Mouse (Mus musculus) midbrain, embryonic 15.5 days (tissue): ENCODE results near the gene Tm7sf2. TPM values are rescaled to one million over a fixed set of nuclear protein-coding genes. Genes with fewer than 3 reads are reported as not detected.

ENCODE experiments used
- ATAC-seq: fragments of 200-750 bp; cut with Nextera tagmentation; replicated peaks from 2 replicates; pipeline ENCODE4 v1.8.0; 2017; ENCODE audit warnings: moderate TSS enrichment
- H3K27ac ChIP-seq: fragments of 300-500 bp; sonication (generic); 2 replicates; pipeline ENCODE4 v1.5.1; 2015; ENCODE audit warnings: mild to moderate bottlenecking, inconsistent platforms
- H3K27me3 ChIP-seq: fragments of 300-500 bp; sonication (generic); replicated peaks from 2 replicates; pipeline ENCODE4 v1.6.1; 2015; ENCODE audit warnings: inconsistent platforms
- H3K36me3 ChIP-seq: fragments of 300-500 bp; sonication (generic); replicated peaks from 2 replicates; pipeline ENCODE4 v1.6.1; 2015; ENCODE audit warnings: inconsistent platforms
- H3K4me1 ChIP-seq: fragments of 300-500 bp; sonication (generic); 2 replicates; pipeline ENCODE4 v1.6.1; 2015; ENCODE audit warnings: inconsistent platforms
- H3K4me2 ChIP-seq: fragments of 300-500 bp; sonication (generic); 2 replicates; pipeline ENCODE4 v1.6.1; 2015; ENCODE audit warnings: inconsistent platforms, mild to moderate bottlenecking, moderate library complexity
- H3K4me3 ChIP-seq: fragments of 300-500 bp; sonication (generic); 2 replicates; pipeline ENCODE4 v1.5.1; 2015; ENCODE audit warnings: mild to moderate bottlenecking, inconsistent platforms
- H3K9ac ChIP-seq: fragments of 300-500 bp; sonication (generic); 2 replicates; pipeline ENCODE4 v1.6.1; 2015; ENCODE audit warnings: mild to moderate bottlenecking, inconsistent platforms
- H3K9me3 ChIP-seq: fragments of 300-500 bp; sonication (generic); 2 replicates; pipeline ENCODE4 v1.6.1; 2016; ENCODE audit warnings: inconsistent platforms
- WGBS: fragments of 180-500 bp; shearing (Covaris S2); methylation state at CpG from one replicate; pipeline ENCODE4 v1.1.7; 2015; ENCODE audit warnings: mixed read lengths; 5-methylcytosine and 5-hydroxymethylcytosine counted together
- polyA plus RNA-seq: library from polyadenylated mRNA; unstranded; fragments of >200 nt; fragmentation: Nextera tagmentation; extraction: Ambion mirVana; gene quantifications from 2 replicates; pipeline ENCODE4 v1.2.1, GENCODE M21; 2015

Gene Tm7sf2
- polyA plus RNA-seq, 1 experiment from 2014 or later, result 53.8 TPM

DNA sequence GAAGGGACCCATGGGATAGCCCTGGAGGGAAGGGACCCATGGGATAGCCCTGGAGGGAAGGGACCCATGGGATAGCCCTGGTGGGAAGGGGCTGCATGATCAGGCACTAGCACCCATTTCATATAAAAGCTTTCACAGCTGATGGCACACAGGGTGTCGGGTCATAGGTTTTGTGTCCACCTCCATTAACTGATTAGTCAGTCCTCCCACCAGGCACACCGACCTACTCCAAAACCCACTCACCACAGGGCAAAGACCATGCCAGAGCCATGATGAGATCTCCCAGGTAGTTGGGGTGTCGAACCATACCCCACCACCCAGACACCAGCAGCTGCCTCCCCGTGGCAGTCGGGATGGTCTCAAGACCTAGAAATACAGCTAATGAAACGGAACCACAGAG is 5.1 kb downstream of the Tm7sf2 start:
- 91% methylated on average over 6 of the region's 6 CpGs for WGBS
- no peak for ATAC-seq
- H3K4me1 ChIP-seq, result peaks cover 58% of the 10 kb centered on the region
- H3K4me2 ChIP-seq, result no peak overlapping the region
- H3K9ac ChIP-seq, result no peak overlapping the region
- H3K27ac ChIP-seq, result no peak overlapping the region
- H3K36me3 ChIP-seq, result no peaks in the 10 kb centered on the region
- H3K27me3 ChIP-seq, result no peaks in the 10 kb centered on the region
- no peaks in the 10 kb centered on the region for H3K9me3 ChIP-seq
- no peak overlapping the region for H3K4me3 ChIP-seq

- peak overlapping the region; percentile 88 for H3K9ac ChIP-seq
- peak overlapping the region; percentile 70 for H3K4me3 ChIP-seq
- H3K4me1 ChIP-seq, result peaks cover 54% of the 10 kb centered on the region
- H3K9me3 ChIP-seq, result no peaks in the 10 kb centered on the region
- peak overlapping the region; percentile 97 for H3K4me2 ChIP-seq
- H3K27ac ChIP-seq, result 0 out of 2 replicates have a peak overlapping the region, but pooled peaks have one; percentile 88
- WGBS, result 81% methylated on average over 5 of the region's 5 CpGs
- ATAC-seq, result no peak
- H3K27me3 ChIP-seq, result no peaks in the 10 kb centered on the region
- no peaks in the 10 kb centered on the region for H3K36me3 ChIP-seq
Observed at GRCm38 (mm10) chr19:6062418-6062817, 5.8 kb downstream of the Tm7sf2 start.

- H3K9me3 ChIP-seq, result no peaks in the 10 kb centered on the region
- peak overlapping the region; percentile 88 for H3K27ac ChIP-seq
- H3K27me3 ChIP-seq, result no peaks in the 10 kb centered on the region
- no peaks in the 10 kb centered on the region for H3K36me3 ChIP-seq
- H3K4me2 ChIP-seq, result peak overlapping the region; percentile 97
- H3K9ac ChIP-seq, result peak overlapping the region; percentile 88
- 2% methylated on average over 44 of the region's 44 CpGs for WGBS
- H3K4me3 ChIP-seq, result peak overlapping the region; percentile 70
- peaks cover 54% of the 10 kb centered on the region for H3K4me1 ChIP-seq
- ATAC-seq, result no peak
Observed at GRCm38 (mm10) chr19:6061641-6062302, 6.4 kb downstream of the Tm7sf2 start.

- no peaks in the 10 kb centered on the region for H3K9me3 ChIP-seq
- peaks cover 54% of the 10 kb centered on the region for H3K4me1 ChIP-seq
- H3K36me3 ChIP-seq, result no peaks in the 10 kb centered on the region
- WGBS, result under 1% methylated on average over 51 of the region's 58 CpGs
- H3K27me3 ChIP-seq, result no peaks in the 10 kb centered on the region
- ATAC-seq, result peak; percentile 75
- peak within 1 kb of the TSS; percentile 88 for H3K9ac ChIP-seq
- H3K4me3 ChIP-seq, result peak within 1 kb of the TSS; percentile 70
- peak within 1 kb of the TSS; percentile 97 for H3K4me2 ChIP-seq
- peak within 1 kb of the TSS; percentile 88 for H3K27ac ChIP-seq
Observed at GRCm38 (mm10) chr19:6061021-6061533, 7.1 kb downstream of the Tm7sf2 start, which contains the start of gene Znhit2. Gene Znhit2, plus strand, starts transcription at chr19:6061192.

DNA sequence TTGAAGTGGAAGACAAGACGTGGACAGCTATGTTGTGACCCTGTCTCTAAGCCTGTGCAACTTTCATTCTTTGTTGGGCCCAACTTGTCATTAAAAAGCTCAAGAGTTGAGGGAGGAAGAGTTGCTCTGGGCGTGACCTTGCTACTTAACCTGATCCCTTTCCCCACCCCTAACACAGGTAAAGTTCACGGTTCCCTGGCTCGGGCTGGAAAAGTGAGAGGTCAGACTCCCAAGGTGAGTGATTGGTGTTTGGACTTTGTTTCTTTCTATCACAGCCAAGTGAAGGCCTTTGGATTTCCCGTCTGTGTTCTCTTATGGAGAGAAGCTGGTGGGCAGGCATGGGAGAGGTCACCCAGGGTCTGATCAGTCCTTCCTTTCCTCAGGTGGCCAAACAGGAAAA is 9.2 kb downstream of the Tm7sf2 start:
- no peaks in the 10 kb centered on the region for H3K9me3 ChIP-seq
- peak overlapping the region; percentile 81; the same call in 1 of the 2 replicates for H3K9ac ChIP-seq
- WGBS, result 89% methylated on average over 5 of the region's 5 CpGs
- peak overlapping the region; percentile 66 for H3K4me3 ChIP-seq
- no peak for ATAC-seq
- H3K4me2 ChIP-seq, result peak overlapping the region; percentile 82
- no peaks in the 10 kb centered on the region for H3K27me3 ChIP-seq
- no peak overlapping the region for H3K27ac ChIP-seq
- H3K36me3 ChIP-seq, result peaks cover 8% of the 10 kb centered on the region
- peaks cover 49% of the 10 kb centered on the region for H3K4me1 ChIP-seq

DNA sequence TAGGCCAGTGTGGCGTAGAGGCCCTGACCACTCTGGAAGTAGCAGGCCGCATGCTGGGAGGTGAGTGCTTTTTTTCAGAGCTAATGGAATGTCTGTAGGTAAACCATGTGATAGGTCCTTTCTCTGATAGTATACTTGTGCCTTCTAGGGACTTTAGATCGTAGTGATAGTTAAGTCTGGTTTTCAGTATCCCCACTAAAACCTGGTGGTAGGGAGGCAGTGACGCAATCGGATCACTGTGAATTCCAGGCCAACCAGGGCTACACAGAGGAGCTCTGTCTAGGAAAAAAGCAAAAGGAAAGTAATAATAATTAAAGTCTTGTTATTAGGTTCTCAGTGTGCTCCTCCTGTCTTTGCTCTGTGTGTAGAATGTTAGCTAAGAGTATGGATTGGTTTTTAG is 9.7 kb downstream of the Tm7sf2 start:
- no peaks in the 10 kb centered on the region for H3K9me3 ChIP-seq
- H3K36me3 ChIP-seq, result peaks cover 12% of the 10 kb centered on the region
- 42% methylated on average over 5 of the region's 5 CpGs for WGBS
- peak overlapping the region; percentile 82 for H3K4me2 ChIP-seq
- no peak overlapping the region; the same call in 1 of the 2 replicates for H3K27ac ChIP-seq
- H3K9ac ChIP-seq, result peak overlapping the region; percentile 81
- H3K4me3 ChIP-seq, result peak overlapping the region; percentile 66
- peaks cover 47% of the 10 kb centered on the region for H3K4me1 ChIP-seq
- no peaks in the 10 kb centered on the region for H3K27me3 ChIP-seq
- ATAC-seq, result no peak

- H3K4me1 ChIP-seq, result peaks cover 37% of the 10 kb centered on the region
- H3K27ac ChIP-seq, result peak within 1 kb of the TSS; percentile 80
- WGBS, result under 1% methylated on average over 63 of the region's 63 CpGs
- peak within 1 kb of the TSS; percentile 81 for H3K9ac ChIP-seq
- peak within 1 kb of the TSS; percentile 82 for H3K4me2 ChIP-seq
- H3K36me3 ChIP-seq, result peaks cover 21% of the 10 kb centered on the region
- peak within 1 kb of the TSS; percentile 66 for H3K4me3 ChIP-seq
- ATAC-seq, result peak; percentile 87
- no peaks in the 10 kb centered on the region for H3K27me3 ChIP-seq
- H3K9me3 ChIP-seq, result no peaks in the 10 kb centered on the region
Observed at GRCm38 (mm10) chr19:6057313-6058096, 10.7 kb downstream of the Tm7sf2 start, which contains the start of the genes Mrpl49 and Fau. Gene Mrpl49, minus strand, starts transcription at chr19:6057785. Gene Fau, plus strand, starts transcription at chr19:6057844.

DNA sequence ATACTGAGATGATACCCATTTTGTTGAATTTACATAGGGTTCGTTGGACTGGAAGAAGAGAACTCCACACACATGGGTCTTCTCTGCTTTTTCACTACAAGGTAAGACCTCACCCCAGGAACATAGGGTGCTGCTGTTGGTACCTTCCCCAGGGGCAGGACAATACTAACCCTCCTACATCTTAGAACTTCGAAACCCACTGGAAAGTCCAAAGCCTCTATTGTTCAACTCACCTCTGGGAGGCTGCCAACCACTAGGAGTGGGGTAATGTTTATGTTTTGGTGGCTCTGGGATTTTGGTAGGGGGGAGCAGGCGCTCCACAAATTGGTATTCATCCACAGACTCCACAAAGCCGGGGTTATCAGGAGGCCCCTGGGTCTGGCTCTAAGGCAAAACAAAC is 11.5 kb downstream of the Tm7sf2 start:
- Histone ChIP-seq H3K4me3 (peak overlapping the region; percentile 66), H3K36me3 (peaks cover 29% of the 10 kb centered on the region), H3K9ac (peak overlapping the region; percentile 81; the same call in 1 of the 2 replicates), H3K4me1 (peaks cover 28% of the 10 kb centered on the region), H3K27me3 (no peaks in the 10 kb centered on the region), H3K4me2 (peak overlapping the region; percentile 82), H3K27ac (no peak overlapping the region), H3K9me3 (no peaks in the 10 kb centered on the region)
- 56% methylated on average over 4 of the region's 4 CpGs for WGBS
- no peak for ATAC-seq

- H3K27me3 ChIP-seq, result no peaks in the 10 kb centered on the region
- no peak overlapping the region for H3K4me3 ChIP-seq
- WGBS, result 88% methylated on average over 5 of the region's 5 CpGs
- no peak overlapping the region for H3K4me2 ChIP-seq
- no peak overlapping the region for H3K9ac ChIP-seq
- H3K9me3 ChIP-seq, result no peaks in the 10 kb centered on the region
- no peak for ATAC-seq
- H3K4me1 ChIP-seq, result peaks cover 22% of the 10 kb centered on the region
- H3K36me3 ChIP-seq, result peaks cover 53% of the 10 kb centered on the region
- no peak overlapping the region for H3K27ac ChIP-seq
Observed at GRCm38 (mm10) chr19:6054296-6054695, 13.9 kb downstream of the Tm7sf2 start.

- Histone ChIP-seq H3K4me2 (no peak overlapping the region), H3K9me3 (no peaks in the 10 kb centered on the region), H3K9ac (no peak overlapping the region), H3K4me3 (no peak overlapping the region), H3K27ac (no peak overlapping the region), H3K4me1 (peaks cover 31% of the 10 kb centered on the region), H3K36me3 (peaks cover 64% of the 10 kb centered on the region), H3K27me3 (no peaks in the 10 kb centered on the region)
- no peak for ATAC-seq
- 90% methylated on average over 7 of the region's 7 CpGs for WGBS
Observed at GRCm38 (mm10) chr19:6052516-6052915, 15.7 kb downstream of the Tm7sf2 start.

DNA sequence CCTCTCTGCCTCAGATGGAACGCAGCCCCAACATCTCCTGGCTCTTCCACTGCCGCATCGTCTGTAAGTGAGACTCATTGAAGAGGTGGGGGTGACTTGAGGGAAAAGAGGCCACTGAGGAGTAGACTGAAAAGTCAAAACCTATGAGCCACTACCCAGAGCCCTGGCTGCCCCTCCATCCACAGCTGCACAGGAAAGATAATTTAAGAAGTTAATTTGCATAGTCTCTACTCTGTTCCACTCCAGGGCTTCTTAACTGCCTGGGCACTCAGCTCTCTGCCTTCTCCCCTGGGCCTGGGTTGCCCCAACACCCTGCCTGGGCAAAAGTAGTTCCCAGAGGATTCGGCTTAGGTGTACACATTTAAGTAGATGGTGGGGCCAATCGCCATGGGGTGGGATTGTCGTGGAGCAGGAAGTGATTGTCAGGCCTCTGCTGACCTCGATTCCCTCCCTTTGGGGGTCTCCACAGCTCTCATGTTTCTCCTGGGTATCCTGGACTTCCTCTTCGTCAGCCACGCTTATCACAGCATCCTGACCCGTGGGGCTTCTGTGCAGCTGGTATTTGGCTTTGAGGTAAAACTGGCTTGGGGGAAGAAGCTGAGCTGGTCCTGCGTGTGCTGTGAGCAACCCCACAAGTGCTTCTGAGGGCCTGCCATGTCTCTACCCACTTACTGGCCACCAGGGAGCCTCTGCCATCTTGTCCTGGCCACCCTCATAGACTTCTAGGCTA is 19.3 kb downstream of the Tm7sf2 start:
- Histone ChIP-seq H3K4me1 (peaks cover 31% of the 10 kb centered on the region), H3K9ac (no peak overlapping the region), H3K9me3 (no peaks in the 10 kb centered on the region), H3K27me3 (no peaks in the 10 kb centered on the region), H3K4me2 (no peak overlapping the region), H3K27ac (no peak overlapping the region), H3K36me3 (peaks cover 56% of the 10 kb centered on the region), H3K4me3 (no peak overlapping the region)
- 93% methylated on average over 11 of the region's 11 CpGs for WGBS
- no peak for ATAC-seq

- no peak overlapping the region for H3K27ac ChIP-seq
- H3K9me3 ChIP-seq, result no peaks in the 10 kb centered on the region
- 89% methylated on average over 8 of the region's 8 CpGs for WGBS
- ATAC-seq, result no peak
- peaks cover 31% of the 10 kb centered on the region for H3K4me1 ChIP-seq
- peaks cover 46% of the 10 kb centered on the region for H3K36me3 ChIP-seq
- peak overlapping the region; percentile 94 for H3K4me3 ChIP-seq
- H3K9ac ChIP-seq, result peak overlapping the region; percentile 79
- H3K4me2 ChIP-seq, result peak overlapping the region; percentile 84
- H3K27me3 ChIP-seq, result no peaks in the 10 kb centered on the region
Observed at GRCm38 (mm10) chr19:6047899-6048166, 20.3 kb downstream of the Tm7sf2 start.
